Mouse (Mus musculus): Measurements from ENCODE around the gene Cs.
"Not testable (repeated sequence)": the region's sequence is repeated elsewhere in the genome, so short reads cannot be mapped to it uniquely, and the experiment has no call there.

The Cs gene

DNA sequence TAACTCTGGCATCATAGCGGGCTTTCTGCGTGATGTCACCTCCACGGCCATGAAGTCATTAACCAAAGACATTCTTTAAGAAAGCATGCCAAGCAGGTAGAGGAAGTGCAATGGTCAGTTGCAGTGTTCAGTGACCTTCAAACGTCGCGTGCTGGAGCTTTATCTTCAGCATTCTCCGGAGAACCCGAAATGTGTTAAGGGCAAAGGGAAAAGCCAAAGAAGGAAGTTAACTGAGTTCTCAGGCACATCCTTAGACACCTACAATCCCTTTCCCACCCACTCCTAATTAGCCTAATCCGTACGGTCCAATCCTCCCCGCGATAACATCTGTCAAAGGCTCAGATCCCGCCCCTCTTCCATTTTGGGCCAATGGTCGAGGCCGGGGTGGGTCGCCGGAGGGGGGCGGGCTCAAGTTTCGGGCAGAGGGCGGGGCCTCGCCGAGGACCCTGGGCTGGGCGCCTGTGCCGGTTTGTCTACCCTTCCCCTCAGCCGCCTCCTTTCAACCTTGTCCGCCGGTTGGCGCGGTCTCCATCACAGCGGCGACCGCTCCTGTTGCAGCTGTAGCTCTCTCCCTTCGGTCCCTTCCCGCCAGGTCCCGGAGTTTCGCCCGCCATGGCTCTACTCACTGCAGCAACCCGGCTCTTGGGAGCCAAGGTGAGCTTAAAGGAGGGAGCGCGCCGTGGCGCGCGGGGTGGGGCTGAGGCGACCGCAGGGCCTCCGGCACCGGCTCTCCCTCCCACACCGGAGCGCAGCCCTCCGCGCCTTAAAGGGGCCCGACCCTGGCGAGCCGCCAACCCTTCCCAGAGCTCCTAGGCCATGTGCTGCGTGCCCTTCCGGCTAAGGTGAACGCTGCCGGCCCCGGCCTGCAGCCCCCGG, at the start of gene Cs:
Cs (plus strand) TSS at position 429 of the 876 bp plus-strand sequence.
- peak; percentile 96 for DNase-seq (ENCODE audit: extremely low spot score, low read depth, low spot score)

DNA sequence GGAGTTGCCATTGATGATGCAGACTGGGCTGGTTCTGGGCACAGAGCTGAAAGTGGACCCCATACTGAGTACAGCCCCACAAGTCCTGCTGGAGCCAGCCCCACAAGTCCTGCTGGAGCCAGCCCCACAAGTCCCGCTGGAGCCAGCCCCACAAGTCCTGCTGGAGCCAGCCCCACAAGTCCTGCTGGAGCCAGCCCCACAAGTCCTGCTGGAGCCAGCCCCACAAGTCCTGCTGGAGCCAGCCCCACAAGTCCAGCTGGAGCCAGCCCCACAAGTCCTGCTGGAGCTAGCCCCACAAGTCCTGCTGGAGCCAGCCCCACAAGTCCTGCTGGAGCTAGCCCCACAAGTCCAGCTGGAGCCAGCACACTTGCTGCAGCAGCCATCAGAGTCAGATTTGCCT, 46.9 kb upstream of the Cs start:
- DNase-seq (ENCODE audit: extremely low spot score, low read depth, low spot score): not testable (repeated sequence)

DNA sequence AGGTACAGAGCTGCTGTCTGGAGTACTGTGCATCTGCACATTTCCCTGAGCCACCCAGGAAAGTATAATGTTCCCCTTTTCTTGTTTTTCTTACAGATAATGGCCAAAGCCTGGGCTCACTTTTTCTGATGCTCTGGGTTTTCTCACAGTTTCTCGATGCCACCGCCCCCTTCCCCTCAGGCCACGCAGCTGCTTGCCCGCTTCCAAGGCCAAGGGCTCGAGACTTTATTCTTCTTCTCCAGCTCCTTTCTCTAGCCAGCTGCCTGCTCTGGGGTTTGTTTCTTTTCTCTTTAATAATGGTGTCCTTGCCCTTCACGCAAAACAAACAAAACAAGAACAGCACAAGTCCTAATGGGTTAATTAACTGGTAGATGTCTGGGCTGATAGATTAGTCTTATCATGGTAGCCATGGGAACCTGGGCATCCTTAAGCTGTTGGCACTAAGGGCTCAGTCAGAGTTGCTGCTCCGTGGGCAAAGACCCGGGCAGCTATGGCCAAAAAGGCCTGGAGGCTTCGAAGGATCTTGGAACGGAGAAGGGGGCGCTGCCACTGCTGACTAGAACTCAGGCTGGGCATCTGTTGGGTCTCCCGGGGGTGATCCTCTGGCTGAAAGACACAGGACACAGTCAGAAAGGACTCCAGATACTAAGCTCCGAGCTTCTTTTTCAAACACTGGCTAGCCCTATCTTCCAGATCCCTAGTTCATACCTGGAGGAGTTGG, 41.0 kb upstream of the Cs start:
- no peak for DNase-seq (ENCODE audit: extremely low spot score, low read depth, low spot score)

DNA sequence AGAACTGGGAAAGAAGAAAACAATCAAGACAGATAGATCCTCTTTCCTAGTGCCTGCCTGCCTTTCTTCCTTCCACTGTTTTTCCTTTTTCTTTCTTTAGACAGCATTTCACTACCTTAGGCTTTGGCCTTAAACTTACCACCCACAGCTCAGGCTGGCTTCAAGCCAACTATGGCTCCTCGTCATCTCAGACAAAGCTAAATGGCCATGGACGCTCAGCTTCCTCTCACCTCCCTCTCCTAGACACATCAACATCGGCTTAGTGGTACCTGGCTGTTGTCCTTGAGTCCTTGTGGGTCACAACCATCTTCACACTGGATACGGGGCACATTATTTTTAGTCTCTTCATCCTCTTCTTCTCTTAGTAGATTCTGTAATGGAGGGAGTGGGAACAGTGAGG, 40.3 kb upstream of the Cs start:
- DNase-seq (ENCODE audit: extremely low spot score, low read depth, low spot score): no peak

DNA sequence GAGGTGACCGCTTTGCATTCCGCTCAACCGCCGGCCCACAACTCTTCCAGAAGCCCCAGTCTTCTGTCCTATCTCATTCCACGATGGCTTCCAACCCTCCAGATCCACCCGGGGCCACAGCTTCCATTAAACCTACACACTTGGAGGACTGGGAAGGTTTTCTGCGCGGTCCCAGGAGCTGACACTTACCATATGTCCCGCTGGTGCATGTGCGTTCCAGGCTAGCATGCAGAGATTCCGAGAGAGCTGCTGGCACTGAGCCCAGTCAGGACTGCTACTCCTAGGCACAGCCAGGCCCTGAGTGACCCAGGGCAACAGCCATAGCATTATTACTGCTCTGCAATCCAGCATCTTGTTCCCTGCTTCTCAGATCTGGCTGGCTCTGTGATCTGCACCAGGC, 39.9 kb upstream of the Cs start:
- DNase-seq (ENCODE audit: extremely low spot score, low read depth, low spot score): no peak

- no peak for DNase-seq (ENCODE audit: extremely low spot score, low read depth, low spot score)
Measured at GRCm38 (mm10) chr10:128298243-128298642, 39.3 kb upstream of the Cs start.

DNA sequence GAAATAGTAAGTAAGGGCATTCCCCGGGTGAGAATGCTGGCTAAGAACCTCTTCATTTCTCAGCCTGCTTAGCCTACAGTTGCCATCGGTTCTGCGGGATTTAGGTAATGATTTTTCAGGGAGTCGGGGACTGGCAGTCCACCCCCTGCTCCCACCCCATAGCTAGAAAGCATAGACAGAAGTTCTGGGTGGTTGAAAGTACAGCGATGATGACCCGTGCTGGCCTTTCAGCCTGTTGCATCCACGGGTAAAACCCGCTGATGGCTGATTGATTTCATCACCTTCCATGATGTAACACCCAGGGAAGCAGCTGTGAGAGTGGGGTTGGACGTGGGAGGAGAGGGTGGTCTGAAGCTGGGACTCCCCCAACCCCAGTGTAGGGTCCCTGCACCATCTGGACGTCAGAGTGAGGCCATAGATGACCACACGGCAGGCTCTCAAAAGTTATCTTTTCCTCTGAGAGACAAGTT, 38.8 kb upstream of the Cs start, which contains the start of gene Il23a:
Il23a (minus strand) TSS at position 51 of the 470 bp plus-strand sequence.
- no peak for DNase-seq (ENCODE audit: extremely low spot score, low read depth, low spot score)

DNA sequence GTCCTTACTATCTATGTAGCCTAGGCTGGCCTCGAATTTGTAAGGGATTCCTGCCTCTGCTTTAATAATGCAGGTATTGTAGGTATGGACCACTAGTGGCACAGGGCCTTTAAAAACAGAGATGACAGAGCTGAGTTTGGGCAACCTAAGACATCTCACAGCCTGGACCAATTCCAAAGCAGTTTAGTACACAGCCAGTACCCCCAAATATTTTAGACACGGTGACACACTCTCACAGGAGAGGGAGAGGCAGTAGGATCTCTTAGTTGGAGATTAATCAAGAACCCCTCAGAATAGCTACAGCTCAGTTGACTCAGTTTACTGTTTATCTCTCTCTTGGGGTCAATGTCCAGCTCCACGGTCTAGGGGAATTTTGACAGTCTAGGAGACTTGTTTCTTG, 35.2 kb upstream of the Cs start:
- DNase-seq (ENCODE audit: extremely low spot score, low read depth, low spot score): no peak

DNA sequence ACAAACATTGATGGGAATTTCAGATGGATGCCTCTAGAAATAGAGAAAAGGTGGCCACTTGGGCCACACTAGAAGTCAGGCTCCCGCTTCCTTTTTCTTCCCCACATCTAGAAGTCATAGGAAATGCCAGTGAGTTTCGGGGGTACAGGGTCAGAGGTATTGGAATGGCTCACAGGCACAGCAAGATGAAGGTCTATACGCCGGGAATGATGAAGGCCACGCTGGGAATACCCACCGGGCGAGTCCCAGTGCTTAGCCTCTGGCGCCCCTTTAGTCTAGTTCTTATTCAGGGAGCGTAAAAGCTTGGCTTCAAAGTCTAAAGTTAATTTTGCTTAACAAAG, 34.8 kb upstream of the Cs start:
- DNase-seq (ENCODE audit: extremely low spot score, low read depth, low spot score): no peak

DNA sequence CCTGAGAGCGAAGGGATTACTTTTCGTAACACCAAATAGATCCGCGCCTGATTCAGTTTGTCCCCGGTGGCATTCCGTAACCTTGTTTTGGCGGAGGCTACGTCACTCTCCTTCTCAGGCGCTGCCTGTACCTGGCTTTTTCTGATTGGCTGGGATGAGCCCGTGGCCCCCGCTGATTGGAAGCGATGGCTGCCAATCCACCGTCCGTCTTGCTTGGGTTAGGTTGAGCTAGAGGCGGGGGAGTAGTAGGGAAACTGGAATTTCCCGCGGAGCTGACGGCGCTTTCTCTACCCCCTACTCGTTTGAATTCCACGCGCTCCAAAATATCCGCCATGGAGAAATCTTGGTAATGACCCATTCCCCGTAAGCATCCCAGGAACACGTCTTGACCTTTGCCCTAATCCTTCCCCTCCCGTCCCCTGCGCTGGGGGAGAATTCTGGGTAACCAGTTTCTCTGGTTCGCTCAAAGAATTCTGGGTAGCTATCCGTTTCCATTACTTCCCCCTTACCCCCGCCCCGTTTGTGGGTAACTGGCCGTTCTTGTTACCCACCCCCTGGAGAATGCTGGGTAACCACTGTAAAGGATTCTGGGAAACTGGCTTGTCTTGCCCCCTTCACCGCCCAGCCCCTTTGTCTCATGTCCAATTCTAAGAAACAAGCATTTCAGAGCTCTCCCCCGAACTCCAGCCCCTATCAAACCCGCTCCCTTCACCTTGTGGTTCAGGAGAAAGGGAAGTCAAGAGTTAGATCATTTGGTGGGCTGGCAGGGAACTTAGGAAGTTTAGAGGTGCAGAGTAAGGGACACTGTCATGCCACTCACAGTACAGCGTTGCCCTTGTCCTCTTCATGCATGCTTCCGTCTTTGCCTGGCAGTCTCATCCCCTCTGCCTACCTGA, 34.2 kb upstream of the Cs start, which contains the start of gene Pan2:
Pan2 (plus strand) TSS at position 210 of the 896 bp plus-strand sequence.
- peak; percentile 98 for DNase-seq (ENCODE audit: extremely low spot score, low read depth, low spot score)

- no peak for DNase-seq (ENCODE audit: extremely low spot score, low read depth, low spot score)
Measured at GRCm38 (mm10) chr10:128309654-128310053, 27.9 kb upstream of the Cs start.

DNA sequence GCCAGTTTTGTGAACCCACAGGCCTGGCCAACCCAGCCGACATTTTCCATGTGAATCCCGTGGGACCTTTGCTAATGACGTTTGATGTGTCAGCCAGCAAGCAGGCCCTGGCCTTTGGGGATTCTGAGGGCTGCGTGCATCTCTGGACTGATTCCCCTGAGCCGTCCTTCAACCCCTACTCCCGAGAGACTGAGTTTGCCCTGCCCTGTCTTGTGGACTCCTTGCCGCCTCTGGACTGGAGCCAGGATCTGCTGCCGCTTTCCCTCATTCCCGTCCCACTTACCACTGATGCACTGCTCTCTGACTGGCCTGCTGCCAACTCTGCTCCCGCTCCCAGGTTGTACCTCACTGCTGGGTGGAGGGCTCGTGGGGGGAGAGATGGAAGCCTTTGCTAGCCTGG, 27.4 kb upstream of the Cs start:
- DNase-seq (ENCODE audit: extremely low spot score, low read depth, low spot score): no peak

DNA sequence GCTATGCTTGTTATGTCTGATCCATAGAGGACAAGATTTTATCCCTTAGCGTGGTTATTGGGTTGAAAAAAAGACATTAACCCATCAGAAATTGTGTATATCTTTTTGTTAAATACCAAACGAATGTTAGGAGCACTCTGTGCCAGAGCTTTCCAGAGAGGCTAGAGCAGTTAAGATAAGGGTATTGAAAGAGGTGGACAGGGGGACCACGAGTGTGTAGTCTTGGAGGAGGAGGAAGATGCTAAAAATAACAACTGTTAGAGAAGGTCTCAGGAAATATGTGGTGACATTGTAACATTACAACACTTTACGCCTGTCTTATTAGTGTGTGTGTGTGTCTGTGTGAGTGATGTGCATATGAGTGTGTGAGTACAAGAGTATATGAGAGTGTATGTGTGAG, 26.6 kb upstream of the Cs start:
- DNase-seq (ENCODE audit: extremely low spot score, low read depth, low spot score): no peak

DNA sequence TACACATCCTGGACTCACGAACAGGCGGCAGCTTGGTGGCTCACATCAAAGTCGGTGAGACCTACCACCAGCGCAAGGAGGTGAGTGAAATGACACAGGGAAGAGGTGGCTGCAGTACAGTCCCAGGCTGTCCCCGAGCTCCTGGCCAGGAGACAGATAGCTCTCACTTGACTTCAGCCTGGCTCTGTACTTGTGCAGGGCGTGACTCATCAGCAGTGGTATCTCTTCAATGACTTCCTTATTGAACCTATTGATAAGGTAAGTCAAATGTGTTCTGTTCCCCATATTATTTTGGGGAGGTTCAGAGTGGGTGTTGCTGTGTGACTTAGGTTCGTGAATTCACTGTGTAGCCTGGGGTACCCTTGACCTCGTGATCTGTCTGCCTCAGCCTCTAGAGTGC, 22.0 kb upstream of the Cs start:
- DNase-seq (ENCODE audit: extremely low spot score, low read depth, low spot score): no peak

DNA sequence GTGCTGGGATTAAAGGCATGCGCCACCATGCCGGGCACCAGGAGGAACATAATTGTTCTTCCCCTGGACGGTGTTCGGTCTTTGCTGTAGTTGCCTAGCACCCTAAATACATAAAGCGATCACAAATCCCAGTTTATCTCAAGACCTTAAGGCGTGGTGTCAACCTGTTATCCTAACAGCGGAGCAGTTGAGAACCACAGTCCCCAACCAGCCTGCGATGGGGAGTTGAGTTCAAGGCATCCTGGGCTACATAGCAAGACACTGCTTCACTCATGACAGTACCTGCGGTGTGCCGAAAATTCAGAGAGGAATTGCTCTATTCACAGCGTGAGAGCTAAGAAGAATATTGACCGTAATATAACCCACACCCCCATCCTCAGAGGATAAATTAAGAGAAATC, 15.9 kb upstream of the Cs start:
- DNase-seq (ENCODE audit: extremely low spot score, low read depth, low spot score): no peak

DNA sequence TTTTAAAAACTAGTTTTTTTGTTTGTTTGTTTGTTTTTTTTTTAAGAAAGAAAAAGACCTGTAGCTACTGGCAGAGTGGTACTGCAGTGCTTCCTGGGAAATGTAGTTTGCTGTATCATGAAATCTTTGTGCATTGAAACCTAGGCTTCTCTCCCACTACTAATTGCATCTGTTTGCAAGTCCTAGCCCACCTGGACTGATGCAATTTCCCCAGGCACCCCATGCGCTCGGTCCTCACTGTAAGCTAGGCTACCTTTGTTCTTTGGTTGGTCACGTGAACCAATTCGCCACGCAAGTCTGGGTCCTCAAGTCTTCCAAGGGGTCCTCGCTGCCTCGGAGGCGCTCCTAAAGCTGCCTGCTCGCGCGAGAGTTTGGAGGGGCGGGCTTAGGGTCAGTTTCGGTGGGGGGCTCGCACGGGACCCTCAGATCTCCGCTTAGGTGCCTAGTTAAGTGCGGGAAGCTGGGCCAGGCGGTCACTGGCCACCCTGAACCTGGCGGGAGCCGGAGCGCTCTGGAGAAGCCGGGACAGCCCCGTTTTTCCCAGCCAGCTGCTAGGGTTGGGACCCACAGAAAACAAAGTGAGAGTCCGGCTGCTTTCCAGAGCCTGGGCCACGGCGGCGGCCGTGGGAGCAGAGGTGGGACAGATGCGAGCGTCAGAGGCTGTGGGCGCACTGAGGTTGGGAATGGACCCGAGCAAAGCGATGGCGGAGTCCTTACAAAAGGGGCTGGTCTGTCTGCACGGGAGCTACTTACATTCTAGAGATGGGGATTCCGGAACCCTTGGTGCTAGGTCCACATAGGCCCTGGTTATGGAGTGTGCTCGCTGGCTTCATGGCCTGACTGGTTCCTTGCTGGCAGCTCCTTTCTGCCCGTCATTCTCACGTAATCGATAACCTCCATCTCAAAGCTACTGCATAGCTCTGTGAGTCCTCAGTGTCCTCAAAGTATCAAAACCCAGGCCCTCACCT, 15.1 kb upstream of the Cs start, which contains the start of gene Cnpy2:
Cnpy2 (plus strand) TSS at position 319 of the 968 bp plus-strand sequence.
- peak; percentile 95 for DNase-seq (ENCODE audit: extremely low spot score, low read depth, low spot score)

GRCm38 (mm10) chr10:128323516-128323915, 14.0 kb upstream of the Cs start:
- no peak for DNase-seq (ENCODE audit: extremely low spot score, low read depth, low spot score)

GRCm38 (mm10) chr10:128326825-128327224, 10.7 kb upstream of the Cs start:
- DNase-seq (ENCODE audit: extremely low spot score, low read depth, low spot score): no peak

DNA sequence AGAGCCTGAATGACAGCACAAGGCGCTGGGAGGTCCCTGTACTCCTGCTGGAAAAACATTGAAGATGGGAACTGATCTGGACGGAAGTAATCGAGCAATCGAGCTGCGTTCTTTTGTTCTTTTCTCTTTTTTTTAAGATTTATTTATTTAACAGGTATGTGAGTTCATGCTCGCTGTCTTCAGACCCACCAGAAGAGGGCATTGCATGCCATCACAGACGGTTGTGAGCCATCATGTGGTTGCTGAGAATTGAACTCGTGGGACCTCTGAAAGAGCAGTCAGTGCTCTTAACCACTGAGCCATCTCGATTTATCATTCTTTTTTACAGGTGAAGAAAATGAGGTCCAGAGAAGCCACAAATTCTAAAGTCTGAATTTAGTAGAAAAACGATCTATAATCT, 9.9 kb upstream of the Cs start:
- no peak for DNase-seq (ENCODE audit: extremely low spot score, low read depth, low spot score)

Measured in hindlimb bud, embryonic 11.5 days (tissue).